Mouse (Mus musculus) CD4-positive helper T cell, adult 2 months (primary cell): ENCODE measurements at regions not wholly inside any gene's neighbourhood (a gene's known extent, or its start where the extent isn't known, plus 50 kb on each side); places are given as distances from the start of the nearest gene placed in this dataset.

Experiments used
- DNase-seq: peaks from one replicate; pipeline ENCODE4 v3.0.0-alpha.2; 2012; ENCODE audit warnings: low read depth, missing footprints, low spot score

DNA sequence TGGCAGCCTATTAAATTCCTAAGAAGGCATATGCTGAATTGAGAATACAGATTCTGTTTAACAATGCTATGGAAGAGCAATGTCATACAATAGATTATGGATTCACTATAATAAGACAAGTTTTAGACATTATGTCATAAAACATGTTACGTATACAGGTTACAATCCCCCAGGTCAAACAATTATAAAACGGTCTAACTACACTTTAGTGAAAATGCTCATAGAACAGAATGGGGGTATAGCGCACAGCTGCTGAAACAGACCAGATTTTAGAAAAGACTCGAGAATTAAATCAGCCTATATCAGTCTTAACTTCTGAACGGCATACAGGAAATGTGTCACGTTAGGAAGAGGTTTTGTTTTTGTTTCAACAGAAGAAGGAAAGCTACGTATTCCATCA, 660.5 kb upstream of the Sel1l start:
- no peak for DNase-seq

DNA sequence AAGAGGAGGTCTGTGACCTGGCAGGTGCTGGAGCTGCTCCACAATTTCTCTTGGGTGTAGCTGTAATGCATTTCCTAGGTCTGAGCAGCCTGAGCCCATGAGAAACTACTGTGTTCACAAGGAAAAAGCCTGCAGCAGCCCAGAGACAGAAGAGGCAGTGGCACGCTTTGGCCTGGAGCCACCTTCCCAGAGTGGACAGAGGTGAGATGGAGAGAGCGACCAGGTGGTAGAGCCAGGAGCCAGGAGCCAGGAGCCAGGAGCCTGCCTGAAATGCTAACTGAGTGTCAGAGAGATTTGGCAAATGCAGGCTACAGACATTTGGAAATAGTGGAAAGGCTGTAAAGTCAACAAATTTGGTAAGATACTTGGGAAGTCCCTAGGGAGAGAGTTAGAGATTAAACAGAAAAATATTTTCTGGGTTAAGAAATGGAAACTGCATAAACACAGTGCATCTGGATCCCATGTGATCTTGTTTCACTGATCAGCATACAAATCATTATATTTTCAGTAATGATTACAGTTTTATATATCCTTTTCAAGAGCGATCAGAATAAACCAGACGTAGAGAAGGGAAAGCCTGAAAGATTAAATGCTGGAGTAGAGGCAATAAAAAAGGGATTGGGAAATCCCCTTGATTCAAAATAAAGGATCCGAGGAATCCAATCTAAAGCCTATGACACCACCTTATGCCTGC, 660.0 kb upstream of the Sel1l start:
- DNase-seq: no peak

DNA sequence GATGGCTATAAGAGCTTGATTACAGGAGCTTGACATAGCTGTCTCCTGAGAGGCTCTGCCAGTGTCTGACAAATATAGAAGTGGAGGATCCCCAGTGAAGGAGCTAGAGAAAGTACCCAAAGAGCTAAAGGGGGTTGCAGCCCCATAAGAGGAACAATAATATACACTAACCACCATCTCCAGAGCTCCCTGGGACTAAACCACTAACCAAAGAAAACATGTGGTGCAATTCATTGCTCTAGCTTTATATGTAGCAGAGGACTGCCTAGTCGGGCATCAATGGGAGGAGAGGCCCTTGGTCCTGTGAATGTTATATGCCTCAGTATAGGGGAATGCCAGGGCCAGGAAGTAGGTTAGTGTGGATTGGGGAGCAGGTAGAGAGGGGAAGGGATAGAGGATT, 635.0 kb upstream of the Sel1l start:
- DNase-seq: no peak

DNA sequence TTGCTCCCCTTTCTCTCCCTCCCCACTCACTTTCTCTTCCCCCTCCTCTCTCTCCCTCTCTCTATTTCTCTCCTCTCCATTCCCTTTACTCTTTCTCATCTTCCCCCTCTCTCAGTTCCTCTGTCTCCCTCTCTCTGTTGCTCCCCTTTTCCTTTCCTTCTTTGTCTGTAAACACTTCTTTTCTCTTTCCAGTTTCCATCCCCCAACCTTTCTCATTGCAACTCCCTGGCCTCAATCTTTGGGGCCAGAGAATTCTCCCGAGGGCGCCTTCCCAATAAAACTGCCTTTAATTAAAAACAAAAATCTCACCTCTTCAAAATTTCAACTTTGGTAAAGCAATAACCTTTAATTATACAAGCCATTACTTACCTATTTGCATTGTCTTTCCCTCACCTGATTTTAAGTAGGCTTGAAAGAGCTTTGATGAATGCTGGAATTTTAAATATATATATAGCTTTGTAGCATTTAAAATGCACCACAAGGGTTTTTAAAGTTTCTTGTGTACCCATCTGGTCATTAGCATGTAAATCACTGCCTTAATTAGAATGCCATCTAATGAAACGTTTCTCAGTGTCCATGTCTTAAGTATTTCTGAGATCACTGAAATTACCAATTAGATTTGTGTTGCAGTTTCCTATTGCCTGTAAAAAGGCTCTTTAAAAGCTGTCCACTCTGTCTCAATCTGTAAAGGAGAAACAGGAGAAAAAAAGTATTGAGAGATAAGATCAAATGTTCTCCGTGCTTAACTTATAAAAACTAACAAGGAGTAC, 625.5 kb upstream of the Sel1l start:
- no peak for DNase-seq

DNA sequence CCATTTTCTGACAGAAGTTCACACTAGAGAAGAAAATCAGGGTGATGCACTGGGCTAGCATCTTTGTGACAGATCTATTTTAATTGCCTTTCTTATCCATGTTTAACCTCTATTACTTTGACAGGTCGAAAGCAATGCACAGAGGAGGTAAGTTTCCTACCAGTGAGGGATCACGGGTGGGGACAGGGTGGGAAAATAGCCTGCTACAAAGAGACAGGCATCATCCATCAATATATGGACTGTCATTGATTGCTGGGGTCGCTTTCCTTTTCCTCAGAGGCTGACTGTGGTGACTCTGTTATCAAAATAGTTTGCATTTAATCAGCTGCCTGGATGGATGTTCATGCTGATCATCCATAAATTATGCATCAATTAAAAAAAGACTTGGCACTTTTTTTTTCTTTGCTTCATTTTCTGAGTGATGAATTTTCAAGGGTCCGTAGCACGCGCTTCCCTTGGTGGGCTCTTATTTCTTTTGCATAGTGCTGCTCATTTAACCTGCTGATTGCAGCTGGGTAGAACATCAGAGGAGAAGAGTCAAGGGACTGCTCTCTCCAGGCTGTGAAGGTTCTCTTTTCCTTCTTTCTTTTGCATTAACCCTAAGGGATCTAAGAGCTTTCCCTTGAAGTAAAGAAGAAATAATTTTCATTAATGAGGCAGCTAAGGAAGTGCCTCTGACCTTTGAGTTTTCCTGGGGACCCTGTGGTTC, 602.3 kb upstream of the Sel1l start:
- no peak for DNase-seq

DNA sequence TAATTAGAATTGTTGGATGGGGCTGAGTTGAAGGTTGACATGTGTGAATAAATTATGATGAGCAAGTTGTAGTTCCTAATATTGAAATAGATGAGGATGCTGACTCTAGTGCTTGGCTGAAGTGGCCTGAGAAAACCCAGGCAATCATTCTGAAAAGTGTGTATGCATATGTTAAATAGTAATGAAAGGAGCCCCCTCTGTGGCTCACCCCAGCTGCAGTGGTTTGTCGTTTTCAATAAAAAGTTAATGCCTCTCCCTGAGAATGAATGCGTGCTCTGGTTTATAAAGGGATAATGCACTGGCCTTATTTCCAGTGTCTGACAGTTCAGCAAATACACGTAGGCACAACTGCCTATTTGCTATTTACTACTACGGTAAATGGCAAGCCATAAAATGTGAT, 569.5 kb upstream of the Sel1l start:
- no peak for DNase-seq

DNA sequence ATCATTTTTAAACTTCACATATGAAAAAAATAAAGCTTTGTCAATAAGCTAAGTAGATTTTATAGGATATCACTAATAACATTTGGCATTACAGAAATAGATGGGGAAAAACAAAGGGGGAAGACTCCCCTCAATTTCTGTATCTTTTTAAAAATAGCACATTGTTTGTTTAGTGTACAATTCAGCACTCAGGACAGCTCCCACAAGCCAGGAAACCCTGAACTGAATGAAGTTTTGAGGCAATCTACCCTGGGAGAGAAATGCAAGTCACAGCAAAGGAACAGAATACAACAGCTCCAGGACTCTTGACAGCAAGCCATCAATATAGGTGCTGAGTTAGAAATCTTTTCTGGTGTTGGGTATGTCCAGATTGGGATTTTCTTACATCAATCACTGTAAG, 556.5 kb upstream of the Sel1l start:
- DNase-seq: no peak

DNA sequence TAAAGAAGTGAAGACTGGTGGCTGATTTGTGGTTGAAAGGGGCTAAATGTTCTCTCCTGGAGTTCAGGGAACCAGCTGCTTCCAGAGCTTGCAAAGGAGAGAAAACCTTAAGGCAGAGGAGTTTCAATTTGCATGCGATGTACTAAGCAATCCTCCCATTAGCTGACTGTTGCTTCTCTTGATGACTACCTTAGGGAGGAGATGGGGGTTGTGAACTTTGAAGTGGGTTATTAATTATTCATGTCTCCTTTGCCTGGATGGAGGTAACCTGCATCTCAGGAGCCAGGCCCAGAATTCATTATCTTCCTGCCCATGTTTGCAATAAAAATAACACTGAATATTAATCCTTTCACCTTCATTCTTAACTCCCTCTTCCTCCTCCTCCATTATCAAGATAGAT, 552.0 kb upstream of the Sel1l start:
- DNase-seq: no peak

DNA sequence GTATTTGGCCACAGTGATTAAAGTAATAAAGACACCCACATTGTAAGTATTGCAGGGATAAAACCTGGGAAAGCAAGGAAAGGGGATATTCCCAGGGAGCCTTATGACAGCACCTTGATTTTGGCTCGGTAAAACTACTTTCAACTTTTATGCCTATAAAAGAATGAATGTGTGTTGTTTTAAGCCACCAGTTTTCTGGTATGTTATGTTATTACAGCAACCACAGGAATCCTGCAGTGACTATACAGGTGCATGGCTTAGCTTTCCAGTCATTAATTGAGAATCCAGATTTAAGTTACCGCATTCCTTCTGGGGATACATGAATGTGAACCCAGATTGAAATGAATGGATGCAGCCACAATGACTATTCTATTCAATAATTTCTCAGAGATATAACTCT, 537.2 kb upstream of the Sel1l start:
- no peak for DNase-seq

DNA sequence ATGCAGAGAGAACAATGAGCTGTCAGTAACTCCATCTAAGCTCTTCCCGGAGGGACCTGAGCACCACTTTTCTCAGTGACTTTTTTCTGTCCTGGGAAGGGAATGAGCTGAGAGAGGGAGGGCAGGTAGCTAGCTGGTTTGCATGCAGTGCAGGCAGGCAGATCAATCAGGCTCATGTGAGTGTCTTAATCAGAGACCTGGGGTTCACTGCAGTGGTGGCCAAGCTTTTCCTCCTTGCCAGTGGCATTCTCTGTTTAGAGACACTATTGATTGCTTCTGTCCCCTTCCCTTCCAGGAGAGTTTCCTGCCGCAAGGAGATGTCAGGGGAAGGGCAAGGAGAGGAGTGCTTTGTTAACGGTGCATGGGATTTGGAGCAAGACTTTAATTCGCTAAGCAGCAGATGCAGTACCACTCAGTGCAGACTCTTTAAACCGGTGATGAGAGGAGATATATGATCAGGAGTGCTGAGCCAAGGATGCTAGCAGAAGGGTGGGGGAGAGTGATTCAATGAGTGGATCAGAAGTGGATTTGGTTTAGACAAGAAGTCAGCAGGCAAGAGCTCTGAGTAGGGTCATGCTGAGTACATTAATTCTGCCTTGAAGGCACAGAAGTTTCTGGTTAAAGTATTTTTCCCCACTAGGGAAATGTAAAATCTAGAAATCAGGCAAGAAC, 535.4 kb upstream of the Sel1l start:
- DNase-seq: no peak

DNA sequence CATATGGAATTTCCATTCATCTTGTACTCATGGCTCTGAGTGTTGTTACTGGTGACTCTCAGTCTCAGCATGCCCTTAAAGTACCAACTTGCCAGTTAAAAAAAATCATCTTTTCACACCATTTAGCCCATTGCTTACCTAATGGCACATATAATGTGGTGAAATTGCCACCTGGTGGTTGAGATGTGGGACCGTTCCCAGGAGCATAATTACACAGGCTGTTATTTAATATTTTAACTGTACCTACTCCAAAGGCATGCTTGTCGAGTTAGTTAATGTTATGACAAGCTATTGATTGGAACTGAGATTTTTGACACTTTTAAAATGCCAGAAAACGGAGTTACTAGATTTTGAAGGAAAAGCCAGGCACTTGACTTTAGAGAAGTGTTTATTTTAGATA, 530.2 kb upstream of the Sel1l start:
- no peak for DNase-seq

DNA sequence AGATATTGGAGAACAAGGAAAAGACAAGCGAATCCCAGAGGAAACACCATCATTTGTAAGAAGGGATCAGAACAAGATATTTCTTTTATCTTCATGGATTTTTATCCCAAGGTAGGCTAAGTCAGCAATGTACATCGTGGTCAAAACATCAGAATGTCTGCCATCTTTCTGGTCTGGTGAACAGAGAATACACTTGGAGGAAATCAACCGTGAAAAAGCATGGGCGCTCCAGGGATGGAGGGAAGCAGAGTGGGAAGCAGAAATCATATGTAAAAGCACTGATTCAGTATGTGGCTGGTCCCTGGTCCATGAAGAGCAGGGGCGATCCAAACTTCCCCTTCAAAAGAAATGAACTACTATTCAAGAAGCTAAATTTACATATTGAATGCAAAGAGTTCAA, 517.0 kb upstream of the Sel1l start:
- DNase-seq: no peak

DNA sequence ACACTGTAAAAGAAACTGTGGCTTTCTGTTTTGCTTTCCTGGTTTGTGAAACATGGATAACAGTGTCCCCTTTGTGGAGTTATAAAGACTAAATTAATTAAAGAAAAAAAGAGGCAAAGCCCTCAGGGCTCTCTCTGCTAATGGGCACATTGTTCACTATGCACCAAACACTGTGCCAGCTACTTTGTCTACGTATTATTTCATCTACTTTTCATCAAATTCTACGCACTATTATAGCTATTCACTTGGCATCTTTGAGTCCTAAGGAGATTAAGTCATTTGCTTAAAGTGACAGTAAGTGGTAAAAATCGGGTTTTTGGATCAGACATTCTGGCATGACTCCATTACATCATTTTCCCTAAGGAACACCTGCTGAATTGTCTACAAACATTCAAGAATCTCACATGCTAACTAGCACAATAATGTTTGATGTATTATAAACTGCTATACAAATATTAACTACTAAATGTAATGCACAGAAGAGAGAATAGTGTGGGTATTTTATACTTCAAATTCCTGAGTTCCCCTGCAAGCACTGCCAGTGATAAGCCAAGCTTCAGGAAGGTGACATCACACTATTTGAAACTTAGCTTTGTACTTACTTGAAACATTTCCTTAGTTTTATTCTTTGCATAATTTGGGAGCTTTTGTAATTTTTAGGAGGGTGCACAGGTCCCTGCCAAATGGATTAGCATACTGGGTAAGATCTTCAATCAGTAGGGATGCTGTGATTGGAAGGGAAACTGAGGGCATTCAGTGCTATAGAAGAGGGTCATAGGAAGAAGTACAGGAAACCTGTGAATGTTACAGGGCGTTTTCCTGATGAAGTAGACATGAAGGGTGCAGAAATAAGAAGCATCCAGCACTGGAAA, 504.7 kb upstream of the Sel1l start:
- no peak for DNase-seq

DNA sequence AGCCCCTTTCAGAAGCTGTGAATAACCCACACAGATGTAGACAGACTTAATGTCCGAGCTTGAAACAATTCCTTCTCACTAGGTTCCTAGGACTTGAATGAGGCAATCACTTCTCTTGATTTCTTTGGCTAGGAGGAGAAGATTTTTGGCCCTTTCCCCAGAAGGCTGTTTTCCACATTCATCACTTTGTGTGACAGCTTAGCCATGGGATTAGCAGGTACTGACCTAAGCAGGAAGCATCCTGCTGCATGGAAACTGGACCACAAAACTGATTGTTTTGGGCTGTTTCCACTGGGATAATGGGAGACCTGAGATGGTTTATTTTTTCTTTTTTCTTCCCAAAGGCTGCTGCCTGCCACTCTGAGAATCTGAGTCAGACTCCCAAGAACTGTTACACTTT, 469.3 kb upstream of the Sel1l start:
- no peak for DNase-seq

DNA sequence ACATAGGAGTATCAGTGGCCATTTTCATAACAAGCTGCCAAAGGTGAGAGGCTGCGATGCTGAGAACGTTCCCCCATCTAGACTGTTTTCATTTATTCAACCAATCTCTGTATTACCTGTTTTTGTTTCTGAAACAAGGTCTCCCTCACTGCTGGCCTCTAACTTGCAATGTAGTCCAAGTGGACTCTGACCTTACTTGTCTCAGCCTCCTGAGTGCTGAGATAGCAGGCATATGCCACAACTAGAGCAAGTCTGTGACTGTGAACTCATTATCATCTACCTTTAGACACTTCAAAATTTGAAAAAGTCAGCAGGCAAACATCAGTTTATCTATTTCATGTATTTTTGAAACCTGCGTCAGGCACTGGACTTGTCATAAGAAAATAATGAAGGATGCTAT, 468.7 kb upstream of the Sel1l start:
- DNase-seq: no peak

DNA sequence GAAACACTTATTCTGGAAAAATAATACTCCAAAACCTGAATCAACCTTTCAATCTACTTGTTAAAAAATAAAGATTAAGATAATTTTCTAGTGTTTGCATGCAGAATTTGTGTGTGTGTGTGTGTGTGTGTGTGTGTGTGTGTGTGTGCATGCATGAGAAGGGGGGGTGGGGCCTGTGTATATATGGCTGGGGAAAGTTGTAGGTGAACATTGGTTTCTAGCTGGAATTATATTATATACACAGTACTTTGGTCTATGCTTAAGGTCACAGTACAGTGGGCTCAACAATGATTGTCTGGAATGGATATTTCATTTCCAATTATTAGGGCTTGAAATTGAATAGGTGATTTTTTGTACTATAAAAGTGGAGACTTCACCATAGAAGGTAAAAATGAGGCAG, 467.3 kb upstream of the Sel1l start:
- no peak for DNase-seq

DNA sequence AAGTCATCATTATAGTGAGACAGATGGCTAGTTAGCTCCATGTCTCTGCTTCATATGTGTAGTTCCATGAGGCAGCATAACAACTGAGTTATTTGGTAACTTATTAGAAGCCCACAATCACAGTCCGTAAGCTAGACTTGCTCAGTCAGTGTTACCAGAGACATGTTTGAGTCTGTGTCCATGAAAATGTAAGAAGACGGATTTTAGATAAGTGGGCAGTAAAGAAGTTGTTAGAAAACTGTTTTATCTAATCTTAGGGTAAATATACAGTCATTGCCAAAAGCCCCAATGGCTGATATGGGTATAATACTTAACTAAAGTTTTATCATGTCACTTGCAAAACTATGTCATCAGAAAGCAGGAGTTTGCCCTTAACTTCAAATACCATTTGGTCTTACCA, 466.9 kb upstream of the Sel1l start:
- no peak for DNase-seq

DNA sequence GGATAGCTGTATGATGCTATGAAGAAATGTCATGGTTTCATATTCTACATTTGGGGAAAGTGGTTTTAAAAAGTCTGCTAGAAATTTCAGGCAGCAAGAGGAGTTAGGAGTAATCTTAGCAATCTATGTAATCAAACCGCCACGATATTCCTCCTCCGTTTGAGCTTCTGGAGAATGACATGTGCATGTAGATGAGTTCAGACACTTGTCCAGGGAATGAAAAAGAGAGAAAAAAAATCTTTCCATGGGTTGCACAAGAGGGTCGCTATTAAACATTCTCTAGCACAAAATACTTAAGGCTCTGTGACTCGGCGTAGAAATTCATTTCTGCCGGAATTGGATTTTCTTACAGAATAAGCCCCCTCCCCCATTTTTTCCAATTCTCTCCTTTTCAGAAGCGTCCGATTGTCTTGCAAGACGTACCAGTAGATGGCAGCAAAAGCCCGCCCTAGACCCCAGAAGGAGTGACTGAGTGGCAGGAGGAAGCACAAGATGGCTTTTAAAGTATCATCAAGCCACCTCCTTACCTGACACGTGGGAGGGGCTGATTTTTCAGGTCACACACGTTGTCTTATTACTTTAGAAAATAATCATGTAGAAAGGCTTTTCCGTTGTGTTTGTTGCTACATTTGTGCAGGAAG, 454.1 kb upstream of the Sel1l start:
- peak; percentile 48 for DNase-seq

DNA sequence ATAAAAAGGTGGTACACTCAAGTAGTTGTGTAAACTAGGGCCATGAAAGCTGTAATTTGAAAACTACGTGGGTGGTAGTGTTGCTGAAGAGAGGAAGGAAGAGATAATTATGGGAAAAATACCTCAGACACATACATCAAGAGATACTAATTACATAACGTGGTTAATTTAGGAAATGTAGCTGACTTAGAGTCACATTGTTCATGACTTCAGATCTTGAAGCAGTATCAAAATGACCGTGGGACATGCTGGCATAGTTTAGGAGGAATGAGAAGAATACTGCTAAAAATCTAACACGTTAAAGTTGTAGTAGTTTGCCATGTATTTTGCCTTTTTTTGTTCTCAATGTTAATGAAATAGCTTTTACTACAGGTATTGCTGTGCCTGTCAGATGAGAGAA, 445.9 kb upstream of the Sel1l start:
- DNase-seq: no peak

DNA sequence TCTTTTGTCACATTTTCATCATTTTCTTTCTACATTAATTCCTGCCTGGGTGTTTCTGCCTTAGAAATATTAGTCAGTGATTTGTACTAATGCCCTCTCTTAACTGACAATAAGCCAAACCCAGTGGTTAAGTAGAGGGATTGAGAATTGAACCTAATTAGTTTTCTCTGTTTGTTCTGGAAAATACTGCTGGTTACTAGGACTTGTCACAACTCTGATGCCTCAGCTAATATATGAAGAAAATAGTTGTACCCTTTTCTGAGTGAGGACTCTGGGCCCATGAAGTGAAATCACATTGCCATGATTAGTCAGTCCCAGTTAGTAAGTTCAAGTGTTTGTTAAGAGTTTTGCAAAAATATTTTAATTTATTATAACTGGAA, 444.4 kb upstream of the Sel1l start:
- no peak for DNase-seq
